ENCODE assay signal across 10 mouse cellular contexts in genomic region chr1:171039135-171039534, GRCm38 (mm10). TPM values are rescaled to one million over a fixed set of nuclear protein-coding genes. Genes with fewer than 3 reads are reported as not detected.
DNase-seq lines count a peak whose midpoint lies in the region; ATAC-seq and TF ChIP-seq lines count a peak whose summit lies in the region.
"Had no signal": no experiment of that assay in that cellular context is flagged by ENCODE, and none has a peak within 500 bp of the region (broad histone marks: within the 10 kb centered on the region; RNA-seq: fewer than 3 reads in every experiment).

No protein-coding gene starts in this region.

- intact Hi-C loops in heart, adult 2 months (cut with DNase I), result loop anchor here (2.0 kb wide), 1 partner anchor 464 kb away; the partner anchor contains the start of gene Alyref2

- 74% methylated on average over 6 of the region's 6 CpGs for WGBS in forebrain, embryonic 13.5 days
- WGBS in forebrain, embryonic 16.5 days, result 84% methylated on average over 6 of the region's 6 CpGs
- 78% methylated on average over 6 of the region's 6 CpGs for WGBS in neural tube, embryonic 13.5 days
- WGBS in midbrain, postnatal 0 days, result 77% methylated on average over 6 of the region's 6 CpGs
- WGBS in heart, adult 2 months, result 84% methylated on average over 6 of the region's 6 CpGs

- no peaks in the 10 kb centered on the region for H3K9me3 ChIP-seq in forebrain, embryonic 13.5 days (replicated peaks)
- no peaks in the 10 kb centered on the region for H3K9me3 ChIP-seq in forebrain, embryonic 16.5 days (ENCODE audit: control insufficient read depth, low read length)
- H3K9me3 ChIP-seq in neural tube, embryonic 13.5 days, result no peaks in the 10 kb centered on the region
- no peaks in the 10 kb centered on the region for H3K9me3 ChIP-seq in midbrain, postnatal 0 days (ENCODE audit: low read length)
- H3K9me3 ChIP-seq: limb, embryonic 12.5 days; lung, embryonic 15.5 days had no signal

- 0 out of 2 replicates have a peak overlapping the region, but pooled peaks have one; percentile 9 for H3K4me2 ChIP-seq in forebrain, embryonic 13.5 days
- no peak overlapping the region for H3K4me2 ChIP-seq in forebrain, embryonic 16.5 days (ENCODE audit: low read length)
- peak overlapping the region; percentile 25; the same call in 1 of the 2 replicates for H3K4me2 ChIP-seq in neural tube, embryonic 13.5 days
- no peak overlapping the region for H3K4me2 ChIP-seq in midbrain, postnatal 0 days (ENCODE audit: low read depth, low read length, poor library complexity, severe bottlenecking)
- H3K4me2 ChIP-seq: lung, embryonic 15.5 days had no signal

- DNase-seq in neural tube, embryonic 10.5 days (ENCODE audit: extremely low spot score, low spot score), result no peak
- DNase-seq in adipocyte (ENCODE audit: low spot score), result peak; percentile 54
- DNase-seq in midbrain, postnatal 0 days (ENCODE audit: low spot score), result no peak
- DNase-seq in cerebellum, adult 9-10 months, result no peak
- DNase-seq in heart, adult 2 months, result no peak

- no peak for TF ChIP-seq CTCF in midbrain, postnatal 0 days (IDR thresholded peaks at IDR 0.05)
- no peak for TF ChIP-seq CTCF in heart, adult 2 months (IDR thresholded peaks at IDR 0.05)

- no peak overlapping the region for H3K9ac ChIP-seq in forebrain, embryonic 13.5 days
- no peak overlapping the region for H3K9ac ChIP-seq in forebrain, embryonic 16.5 days (replicated peaks; ENCODE audit: low read depth, low read length)
- no peak overlapping the region for H3K9ac ChIP-seq in neural tube, embryonic 13.5 days
- no peak overlapping the region for H3K9ac ChIP-seq in midbrain, postnatal 0 days (replicated peaks; ENCODE audit: low read length, poor library complexity, severe bottlenecking)
- H3K9ac ChIP-seq in heart, adult 2 months (ENCODE audit: low read depth, low read length), result no peak overlapping the region
- H3K9ac ChIP-seq: limb, embryonic 12.5 days; lung, embryonic 15.5 days had no signal

- no peak for TF ChIP-seq POLR2A in heart, adult 2 months (IDR thresholded peaks at IDR 0.05; ENCODE audit: insufficient read depth, low read depth, low read length)

- no peaks in the 10 kb centered on the region for H3K36me3 ChIP-seq in forebrain, embryonic 13.5 days (ENCODE audit: poor library complexity, severe bottlenecking)
- H3K36me3 ChIP-seq in forebrain, embryonic 16.5 days (ENCODE audit: control insufficient read depth, insufficient read depth), result no peaks in the 10 kb centered on the region
- no peaks in the 10 kb centered on the region for H3K36me3 ChIP-seq in neural tube, embryonic 13.5 days
- no peaks in the 10 kb centered on the region for H3K36me3 ChIP-seq in midbrain, postnatal 0 days (ENCODE audit: insufficient read depth, low read length)
- H3K36me3 ChIP-seq in heart, adult 2 months (ENCODE audit: control insufficient read depth, insufficient read depth, low read length), result no peaks in the 10 kb centered on the region
- H3K36me3 ChIP-seq: limb, embryonic 12.5 days; lung, embryonic 15.5 days had no signal

- H3K4me3 ChIP-seq in forebrain, embryonic 13.5 days, result no peak overlapping the region
- no peak overlapping the region for H3K4me3 ChIP-seq in forebrain, embryonic 16.5 days (replicated peaks; ENCODE audit: low read length)
- H3K4me3 ChIP-seq in neural tube, embryonic 13.5 days, result 0 out of 2 replicates have a peak overlapping the region, but pooled peaks have one; percentile 88
- peak overlapping the region; percentile 91; the same call in 1 of the 2 replicates for H3K4me3 ChIP-seq in midbrain, postnatal 0 days (ENCODE audit: low read depth, low read length)
- H3K4me3 ChIP-seq in heart, adult 2 months, result no peak overlapping the region

- ATAC-seq in forebrain, embryonic 13.5 days, result no peak
- ATAC-seq in forebrain, embryonic 16.5 days, result no peak
- no peak for ATAC-seq in neural tube, embryonic 13.5 days (ENCODE audit: low read depth)
- no peak for ATAC-seq in midbrain, postnatal 0 days (ENCODE audit: low FRiP score)

- H3K4me1 ChIP-seq in forebrain, embryonic 13.5 days, result peaks cover 21% of the 10 kb centered on the region
- peaks cover 17% of the 10 kb centered on the region for H3K4me1 ChIP-seq in forebrain, embryonic 16.5 days (replicated peaks; ENCODE audit: control insufficient read depth, insufficient read depth, low read length)
- H3K4me1 ChIP-seq in neural tube, embryonic 13.5 days (replicated peaks), result peaks cover 24% of the 10 kb centered on the region
- H3K4me1 ChIP-seq in midbrain, postnatal 0 days (ENCODE audit: insufficient read depth, low read length), result no peaks in the 10 kb centered on the region; the same call in 1 of the 2 replicates
- peaks cover 1% of the 10 kb centered on the region for H3K4me1 ChIP-seq in heart, adult 2 months (ENCODE audit: control insufficient read depth, insufficient read depth, low read length)

- H3K27ac ChIP-seq in forebrain, embryonic 13.5 days, result no peak overlapping the region
- no peak overlapping the region for H3K27ac ChIP-seq in forebrain, embryonic 16.5 days (ENCODE audit: low read length)
- H3K27ac ChIP-seq in neural tube, embryonic 13.5 days (replicated peaks), result no peak overlapping the region
- no peak overlapping the region for H3K27ac ChIP-seq in midbrain, postnatal 0 days (ENCODE audit: low read depth, low read length)
- no peak overlapping the region for H3K27ac ChIP-seq in heart, adult 2 months
- H3K27ac ChIP-seq: limb, embryonic 12.5 days; lung, embryonic 15.5 days had no signal

- no peak for TF ChIP-seq EP300 in heart, adult 2 months (IDR thresholded peaks at IDR 0.05; ENCODE audit: insufficient read depth, low read depth, low read length)

- peaks cover 10% of the 10 kb centered on the region for H3K27me3 ChIP-seq in forebrain, embryonic 13.5 days
- 0 out of 2 replicates have a peak, but pooled peaks cover 3% of the 10 kb centered on the region for H3K27me3 ChIP-seq in forebrain, embryonic 16.5 days (replicated peaks; ENCODE audit: control insufficient read depth, insufficient read depth, low read length)
- H3K27me3 ChIP-seq in neural tube, embryonic 13.5 days, result peaks cover 15% of the 10 kb centered on the region
- no peaks in the 10 kb centered on the region for H3K27me3 ChIP-seq in midbrain, postnatal 0 days (ENCODE audit: insufficient read depth, low read length)
- no peaks in the 10 kb centered on the region for H3K27me3 ChIP-seq in heart, adult 2 months (ENCODE audit: control insufficient read depth, insufficient read depth, low read length)

- no peaks in the 10 kb centered on the region for H3K79me2 ChIP-seq in heart, adult 2 months (replicated peaks; ENCODE audit: control insufficient read depth, insufficient read depth, low read length)

RNA-seq across cellular contexts. Expression of gene Fcgr4, which starts 20.4 kb away (rescaled TPM):
- polyA plus RNA-seq in forebrain, embryonic 13.5 days (2015; fragmentation: Nextera tagmentation; extraction: Ambion mirVana), result 0.33 TPM in 1 of 2 replicates, not detected in the other
- 0.22 and 0.32 TPM in 2 replicates for polyA plus RNA-seq in forebrain, embryonic 16.5 days (2015; fragmentation: Nextera tagmentation; extraction: Ambion mirVana)
- not detected in 2 replicates for polyA plus RNA-seq in neural tube, embryonic 13.5 days (2015; fragmentation: Nextera tagmentation; extraction: Ambion mirVana)
- total RNA-seq in midbrain, postnatal 0 days (2014; rRNA removed), result 0.57 TPM in 1 of 2 replicates, not detected in the other
- 0.25 and 0.48 TPM in 2 replicates for polyA plus RNA-seq in midbrain, postnatal 0 days (2015; fragmentation: Nextera tagmentation; extraction: Ambion mirVana)
- total RNA-seq in heart, adult 2 months (2021), result 1 to 10 TPM in 1 of 2 experiments, under 1 TPM in 1; 0.70 to 1.2 TPM
- 0.79 and 1.4 TPM in 2 replicates for polyA plus RNA-seq in heart, adult 2 months (2012; rRNA removed)

RNA-seq across cellular contexts. Expression of gene Fcgr3, which starts 25.6 kb away (rescaled TPM):
- 3.5 and 3.8 TPM in 2 replicates for polyA plus RNA-seq in forebrain, embryonic 13.5 days (2015; fragmentation: Nextera tagmentation; extraction: Ambion mirVana)
- polyA plus RNA-seq in forebrain, embryonic 16.5 days (2015; fragmentation: Nextera tagmentation; extraction: Ambion mirVana), result 6.7 and 7.6 TPM in 2 replicates
- polyA plus RNA-seq in neural tube, embryonic 13.5 days (2015; fragmentation: Nextera tagmentation; extraction: Ambion mirVana), result 9.0 and 10.9 TPM in 2 replicates
- total RNA-seq in midbrain, postnatal 0 days (2014; rRNA removed), result 18.1 and 19.8 TPM in 2 replicates
- polyA plus RNA-seq in midbrain, postnatal 0 days (2015; fragmentation: Nextera tagmentation; extraction: Ambion mirVana), result 12.8 and 14.2 TPM in 2 replicates
- 10 to 100 TPM; 12.1 to 12.7 TPM for total RNA-seq in heart, adult 2 months (2021)
- 11.5 and 12.6 TPM in 2 replicates for polyA plus RNA-seq in heart, adult 2 months (2012; rRNA removed)

Comparison
In these comparisons a context has a peak if more than half of its experiments do, and no peak if none do; other contexts are left out.
1. H3K4me2 ChIP-seq: peak in forebrain, embryonic 13.5 days (single experiment) and neural tube, embryonic 13.5 days (single experiment); none in forebrain, embryonic 16.5 days (single experiment) and midbrain, postnatal 0 days (single experiment).
2. H3K4me3 ChIP-seq: peak in neural tube, embryonic 13.5 days (single experiment) and midbrain, postnatal 0 days (single experiment); none in forebrain, embryonic 13.5 days (single experiment), forebrain, embryonic 16.5 days (single experiment) and heart, adult 2 months (single experiment).